Mouse (Mus musculus) embryo, embryonic 10.5 days (tissue): ENCODE measurements around the gene Map4k3.
"Not testable (repeated sequence)": the region's sequence is repeated elsewhere in the genome, so short reads cannot be mapped to it uniquely, and the experiment has no call there.

ENCODE experiments used
- DNase-seq: peaks from one replicate; pipeline ENCODE4 v3.0.0-alpha.2; 2015; ENCODE audit warnings: low spot score

The Map4k3 gene

DNA sequence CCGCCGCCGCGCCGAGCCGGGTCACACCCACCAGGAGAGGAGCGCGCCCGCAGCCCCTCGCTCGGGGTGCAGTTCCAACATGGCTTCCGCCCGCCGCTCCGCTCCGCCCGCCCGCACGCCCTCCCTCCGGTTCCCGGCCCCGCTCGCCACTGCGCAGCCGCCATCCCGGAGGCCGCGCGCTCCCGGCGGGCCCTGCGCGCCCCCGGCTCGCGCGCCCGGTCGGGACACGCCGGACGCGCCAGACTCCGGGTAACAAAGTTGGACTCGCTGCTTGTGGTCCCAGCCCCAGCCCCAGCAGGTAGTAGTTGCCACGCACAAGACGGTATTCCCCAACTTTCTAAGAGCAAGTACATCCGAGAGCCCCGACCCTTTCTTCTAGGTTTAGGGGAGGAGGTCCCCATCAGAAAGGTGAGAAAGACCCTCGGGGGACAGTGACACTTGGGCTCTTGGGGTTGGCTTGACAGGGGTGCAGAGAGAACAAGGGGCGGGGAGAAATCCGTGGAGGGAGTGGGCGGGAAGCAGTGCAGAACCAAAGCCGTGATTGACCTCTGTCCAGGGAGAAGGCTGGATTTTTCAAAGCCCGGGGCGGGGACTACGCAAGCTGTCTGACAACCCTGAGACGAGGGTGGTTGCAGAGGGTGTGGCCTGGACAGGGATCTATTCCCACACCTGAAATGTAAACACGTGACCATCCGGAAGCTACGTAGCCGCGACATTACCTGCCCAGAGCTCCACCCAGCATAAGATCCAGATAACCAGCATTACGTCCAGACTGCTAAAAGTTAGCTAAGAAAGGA, at the start of gene Map4k3:
Map4k3 (minus strand) TSS at position 424 of the 797 bp plus-strand sequence.
- DNase-seq, result peak; percentile 84

DNA sequence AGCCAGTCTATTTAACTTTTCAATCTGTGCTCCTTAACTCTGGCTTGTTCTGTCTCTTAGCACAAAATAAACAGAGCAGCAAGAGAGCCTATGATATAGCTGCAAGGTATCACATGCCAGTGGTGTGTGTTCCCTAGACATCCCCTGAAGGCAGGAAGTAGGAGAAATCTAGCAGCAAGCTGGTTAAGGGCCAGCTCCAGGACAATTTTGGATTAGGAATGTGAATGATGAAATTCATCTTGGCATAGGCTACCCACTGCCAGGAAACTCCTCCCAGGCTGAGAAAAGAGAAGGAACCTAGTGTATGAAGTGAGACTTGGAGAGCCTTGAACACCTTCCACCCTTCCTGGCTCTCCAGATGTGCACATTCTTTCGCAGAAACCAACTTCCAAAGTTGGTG, 49.3 kb upstream of the Map4k3 start:
- DNase-seq, result no peak

DNA sequence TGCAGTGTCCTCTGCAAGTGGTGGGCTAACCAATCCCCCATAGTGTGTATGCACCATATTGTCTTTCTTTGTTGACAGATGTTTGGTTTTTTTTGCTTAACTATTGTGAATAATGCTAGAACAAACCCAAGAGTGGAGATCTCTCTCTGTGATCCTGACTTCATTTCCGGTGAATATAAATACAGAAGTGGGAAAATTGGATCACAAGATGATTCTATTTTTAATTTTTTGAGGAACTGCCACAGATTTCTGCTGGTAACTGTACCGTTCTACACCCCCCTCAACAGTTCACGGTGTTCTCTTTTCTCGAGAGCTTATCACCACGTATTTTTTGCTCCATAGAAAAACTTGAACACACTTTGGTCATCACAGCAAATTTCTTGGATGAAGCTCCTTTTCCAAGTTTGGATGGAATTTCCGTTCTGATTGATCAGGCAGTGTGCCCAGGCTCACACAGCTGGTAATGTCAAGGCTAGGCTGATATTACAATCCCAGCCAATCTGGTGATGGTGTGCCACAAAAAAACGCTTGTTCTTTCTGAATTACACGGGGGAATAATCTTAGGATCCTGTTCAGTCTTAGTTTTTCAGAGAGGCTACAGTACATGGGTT, 47.0 kb upstream of the Map4k3 start:
- no peak for DNase-seq

DNA sequence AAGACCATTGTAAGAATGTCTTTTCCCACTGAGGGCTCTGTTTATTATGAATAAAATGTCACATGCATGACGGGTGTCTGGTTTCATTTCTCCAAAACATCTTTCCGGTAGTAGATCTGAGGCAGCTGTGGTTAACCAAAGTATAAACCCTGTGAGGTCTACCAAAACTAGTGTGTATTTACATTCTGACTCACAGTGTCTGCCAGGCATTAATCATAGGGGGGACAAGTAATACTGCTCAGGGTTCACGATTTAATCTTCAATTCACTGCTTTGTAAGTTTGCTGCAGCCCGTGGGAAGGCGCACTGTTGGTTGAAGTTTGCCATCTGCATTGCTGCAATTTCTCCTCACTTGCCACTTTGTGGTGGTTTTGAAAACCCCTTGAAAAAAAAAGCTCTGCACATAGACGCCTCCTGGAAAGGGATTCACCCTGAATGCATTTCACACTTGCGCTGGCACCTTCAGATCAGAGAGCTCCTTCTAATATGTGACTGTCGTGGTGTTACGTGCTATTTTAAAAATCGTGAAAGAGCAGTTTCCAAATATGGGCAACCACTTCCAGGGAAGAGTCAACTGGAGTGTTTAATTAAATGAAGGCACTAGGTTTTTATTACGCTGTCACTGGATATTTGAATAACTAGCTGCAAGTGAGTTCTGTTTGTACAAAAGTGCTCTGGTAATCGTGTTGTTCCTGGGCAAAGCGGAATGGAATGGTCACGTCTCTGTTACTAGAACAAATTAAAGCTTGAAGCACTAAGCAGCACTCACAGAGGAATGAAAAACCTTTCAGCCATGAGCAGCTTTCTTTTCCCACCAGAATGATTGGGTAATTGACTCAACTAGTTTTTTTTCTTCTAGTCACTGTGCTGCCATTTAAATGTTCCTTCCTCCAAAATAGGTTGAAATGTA, 44.5 kb upstream of the Map4k3 start:
- no peak for DNase-seq

DNA sequence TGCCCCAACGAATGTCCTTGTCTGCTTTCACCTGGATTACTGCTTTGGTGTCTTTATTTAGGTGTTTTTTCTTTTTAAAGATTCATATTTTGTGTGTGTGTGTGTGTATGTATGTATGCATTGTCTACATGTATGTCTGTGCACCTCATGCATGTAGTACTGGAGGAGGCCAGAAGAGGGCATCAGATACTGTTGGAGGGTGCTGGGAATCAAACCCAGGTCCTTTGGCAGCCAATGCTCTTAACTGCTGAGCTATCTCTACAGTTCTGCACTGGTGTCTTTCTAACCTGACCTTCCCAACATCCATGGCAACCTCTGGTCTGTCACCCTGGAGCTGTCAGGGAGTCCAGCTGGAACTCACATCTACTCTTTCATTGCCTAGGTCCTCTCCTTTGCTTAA, 41.8 kb upstream of the Map4k3 start:
- DNase-seq, result no peak

DNA sequence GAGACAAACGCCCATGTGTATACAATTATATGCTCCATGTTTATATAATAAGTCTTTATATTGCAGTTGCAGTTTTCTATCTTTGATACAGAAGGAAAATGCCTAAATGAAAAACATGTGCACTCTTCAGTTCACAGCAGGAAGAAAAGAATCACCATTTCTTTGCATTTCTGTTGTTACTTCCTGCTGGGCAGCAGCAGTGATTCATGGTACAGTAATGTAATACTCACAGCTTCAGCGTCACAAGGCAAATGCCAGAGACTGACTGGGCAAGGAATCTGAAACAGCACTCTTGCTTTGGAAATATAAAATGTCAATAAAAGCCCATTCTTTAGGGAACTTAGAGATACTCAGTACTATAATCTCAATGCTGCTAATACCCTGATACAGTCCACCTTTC, 36.9 kb upstream of the Map4k3 start:
- peak; percentile 20 for DNase-seq

DNA sequence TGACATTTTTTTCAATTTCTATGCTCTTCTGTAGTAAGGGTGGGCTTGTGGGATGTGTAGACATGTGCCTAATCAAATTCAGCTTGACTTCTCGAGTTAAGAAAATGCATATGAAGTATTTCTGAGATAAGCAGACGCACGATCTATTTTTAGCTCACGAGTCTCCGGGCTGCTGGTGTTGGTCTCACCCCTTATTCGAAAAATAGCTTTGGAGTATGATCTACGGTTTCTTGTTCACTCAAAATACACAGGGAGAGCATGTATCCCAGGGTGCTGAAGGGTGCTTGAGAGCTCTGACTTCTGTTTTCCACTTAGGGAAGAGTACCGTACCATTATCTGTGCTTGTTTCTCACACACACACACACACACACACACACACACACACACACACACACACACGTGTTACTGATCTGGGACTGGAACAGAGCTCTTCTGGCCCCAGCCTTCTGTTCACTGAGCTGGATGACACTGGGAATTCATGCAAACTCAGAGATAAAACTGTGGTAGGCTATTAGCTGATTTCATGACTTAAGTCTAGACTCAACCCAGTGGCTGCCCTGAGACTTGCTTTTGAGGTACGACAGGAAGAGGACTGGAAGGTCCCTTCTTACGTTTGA, 34.9 kb upstream of the Map4k3 start:
- no peak for DNase-seq

DNA sequence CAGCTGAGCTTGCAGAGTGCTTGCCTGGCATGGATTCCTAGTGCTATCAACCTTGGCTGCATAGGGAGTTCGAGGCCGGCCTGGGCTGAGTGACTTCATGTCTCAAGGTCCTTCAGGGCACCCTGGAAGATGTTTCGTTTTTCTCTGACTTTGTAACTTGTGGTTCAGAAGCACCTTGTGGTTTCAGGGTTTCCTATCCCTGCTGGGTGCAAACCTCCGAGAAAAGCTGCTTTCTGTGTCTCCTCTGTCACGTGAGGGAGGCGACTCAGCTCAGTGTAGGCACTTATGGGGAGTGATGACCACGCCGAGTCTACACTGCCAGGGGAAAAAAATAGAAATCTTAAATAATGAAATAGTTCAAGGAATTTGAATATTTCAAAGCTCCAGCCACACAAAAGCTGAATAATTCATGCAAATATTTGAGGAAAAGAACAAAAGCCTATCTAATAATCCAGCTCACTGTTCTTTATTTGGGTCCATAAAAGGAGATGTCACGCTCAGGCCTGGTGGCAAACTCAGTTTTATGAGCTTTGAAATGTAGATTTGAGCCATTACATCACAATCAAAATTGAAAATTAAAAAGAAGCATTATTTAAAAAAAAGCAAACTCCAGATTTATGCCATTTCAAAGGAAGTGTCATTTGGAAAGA, 34.2 kb upstream of the Map4k3 start:
- no peak for DNase-seq

DNA sequence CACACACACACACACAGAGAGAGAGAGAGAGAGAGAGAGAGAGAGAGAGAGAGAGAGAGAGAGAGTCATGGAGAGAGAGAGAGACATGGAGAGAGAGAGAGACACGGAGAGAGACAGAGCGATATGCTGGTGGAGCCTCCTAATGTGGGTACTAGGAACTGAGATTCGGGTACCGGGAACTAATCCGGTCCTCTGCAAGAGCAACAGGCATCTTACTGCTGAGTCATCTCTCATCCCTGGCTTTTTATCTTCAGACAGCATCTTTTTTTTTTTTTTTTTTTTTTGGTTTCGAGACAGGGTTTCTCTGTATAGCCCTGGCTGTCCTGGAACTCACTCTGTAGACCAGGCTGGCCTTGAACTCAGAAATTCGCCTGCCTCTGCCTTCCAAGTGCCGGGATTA, 32.9 kb upstream of the Map4k3 start:
- DNase-seq, result not testable (repeated sequence)

DNA sequence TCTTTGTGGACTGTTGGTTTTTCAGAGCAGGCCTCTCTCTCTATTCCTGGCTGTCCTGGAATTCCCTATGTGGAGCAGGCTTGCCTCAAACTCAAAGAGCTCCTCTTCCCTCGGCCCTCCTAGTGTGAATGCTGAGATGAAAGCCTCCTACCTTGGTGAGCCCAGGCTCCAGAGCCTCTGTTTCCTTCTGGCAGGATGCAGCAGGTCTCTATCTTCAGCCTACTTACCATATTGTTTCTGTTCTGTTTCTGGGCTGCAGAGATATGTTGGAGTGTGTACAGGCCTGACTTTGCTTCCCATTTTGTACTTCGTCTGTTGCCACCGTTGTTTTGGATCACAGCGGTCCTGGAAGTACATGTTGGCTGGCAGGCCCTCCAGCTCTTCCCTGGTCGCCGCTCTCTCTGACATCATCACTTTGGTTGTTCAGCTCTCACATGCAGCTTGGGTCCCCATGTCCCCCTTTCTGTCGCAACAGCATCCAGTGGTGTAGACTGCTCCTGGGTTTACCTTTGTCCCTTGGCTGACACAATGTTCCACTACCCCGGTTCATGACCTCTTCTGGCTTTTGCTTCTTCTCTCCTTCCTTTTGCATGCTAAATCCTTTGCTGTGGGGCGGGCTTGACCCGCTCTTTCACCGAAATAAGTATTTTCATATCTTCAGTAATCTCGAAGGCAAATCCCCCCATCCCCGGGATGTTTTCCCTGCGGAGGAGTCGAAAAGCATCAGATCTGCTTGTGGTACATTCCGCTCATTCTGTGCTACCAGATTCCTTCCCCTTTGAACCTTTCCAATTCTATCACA, 32.3 kb upstream of the Map4k3 start:
- DNase-seq, result no peak

DNA sequence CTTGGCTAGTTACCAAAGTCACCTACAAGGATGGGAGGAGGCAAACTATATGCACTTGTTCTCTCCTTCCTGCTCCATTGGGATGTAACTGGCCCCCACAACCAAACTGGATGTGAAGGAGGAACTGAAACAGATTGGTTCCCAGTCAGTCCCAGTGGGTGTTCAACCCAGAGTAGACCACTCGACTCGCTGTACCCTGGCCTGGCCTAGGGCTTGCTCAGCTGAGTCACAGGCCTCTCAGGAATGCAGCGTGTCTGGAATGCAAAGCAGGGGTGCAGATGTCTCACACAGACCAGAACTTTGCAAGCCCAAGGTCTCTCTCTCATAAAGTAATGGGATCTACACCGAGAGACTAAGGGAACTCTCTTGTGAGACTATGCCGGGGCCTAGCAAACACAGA, 27.8 kb upstream of the Map4k3 start:
- no peak for DNase-seq

DNA sequence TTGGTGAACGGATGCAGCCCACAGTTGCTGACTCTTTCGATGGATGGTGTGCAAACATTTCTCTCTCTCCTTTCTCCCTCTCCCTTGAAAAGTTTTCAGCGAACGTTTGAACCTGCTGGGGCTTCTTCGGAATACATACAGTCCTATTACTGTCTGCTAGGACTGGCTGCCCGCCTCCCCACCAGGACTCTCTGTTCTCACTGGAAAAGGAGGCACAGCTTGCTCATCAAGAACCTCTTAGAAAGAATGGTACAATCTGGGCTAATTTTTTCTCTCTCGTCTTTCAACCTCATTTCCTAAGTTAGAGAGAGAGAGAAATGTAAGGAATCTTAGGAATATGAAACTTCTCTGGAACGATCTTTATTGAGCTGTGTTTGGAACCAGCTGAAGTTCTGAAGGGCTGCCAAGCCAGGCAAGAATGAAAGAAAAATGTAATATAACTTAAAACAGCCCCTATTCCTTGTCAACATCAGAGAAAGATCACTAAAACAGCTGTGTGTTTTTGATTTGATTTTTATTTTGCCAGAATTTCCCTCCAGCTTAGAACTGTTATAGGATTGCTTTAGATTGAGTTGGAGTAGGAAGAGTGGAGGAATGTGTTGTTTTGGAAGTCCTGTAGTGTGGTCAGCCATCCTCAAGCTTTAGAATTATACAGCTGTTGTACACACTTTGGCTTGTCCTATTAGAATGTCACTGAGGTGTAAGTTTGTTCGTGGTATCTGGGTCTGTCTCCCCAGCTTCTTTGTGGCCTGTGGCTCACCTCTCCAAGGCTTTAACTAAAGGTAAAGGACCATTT, 27.0 kb upstream of the Map4k3 start:
- no peak for DNase-seq

DNA sequence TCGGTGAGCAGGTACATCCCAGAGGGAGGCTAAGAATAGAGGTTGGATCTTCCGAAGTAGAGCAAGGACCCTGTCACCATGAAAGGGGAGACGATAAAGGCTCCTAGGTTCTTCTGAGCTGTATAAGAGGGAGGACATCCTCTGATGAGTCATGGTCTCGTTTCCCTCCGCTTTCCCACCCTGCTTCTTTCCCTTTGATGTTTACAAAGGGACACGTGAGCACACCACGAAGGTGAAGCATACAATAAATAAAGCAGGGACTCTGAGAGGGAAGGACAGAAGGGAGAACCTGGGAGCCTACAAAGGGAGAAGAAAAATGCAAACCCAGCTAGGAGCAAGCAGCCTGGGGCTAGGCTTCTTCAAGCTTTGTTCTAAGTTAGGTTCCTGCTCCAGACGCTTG, 26.3 kb upstream of the Map4k3 start:
- DNase-seq, result no peak

DNA sequence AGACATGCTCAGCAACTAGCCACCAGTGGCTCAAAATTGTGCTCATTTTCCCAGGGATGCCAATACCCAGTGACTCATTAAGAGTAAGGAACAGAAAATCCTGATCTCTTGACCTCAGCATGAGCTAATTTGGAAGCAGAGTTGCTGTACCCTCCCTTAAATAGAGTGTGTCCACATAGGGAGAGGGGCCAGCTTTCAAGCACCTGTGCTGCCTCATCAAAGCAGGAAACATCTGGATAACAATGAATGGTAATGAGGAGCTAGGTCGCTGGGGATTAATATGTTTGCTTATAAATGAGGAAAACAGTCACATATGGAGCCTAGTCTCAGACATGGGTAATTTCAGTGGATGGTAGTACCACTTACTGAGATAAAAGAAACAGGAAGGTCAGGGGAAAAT, 24.2 kb upstream of the Map4k3 start:
- peak; percentile 4 for DNase-seq

DNA sequence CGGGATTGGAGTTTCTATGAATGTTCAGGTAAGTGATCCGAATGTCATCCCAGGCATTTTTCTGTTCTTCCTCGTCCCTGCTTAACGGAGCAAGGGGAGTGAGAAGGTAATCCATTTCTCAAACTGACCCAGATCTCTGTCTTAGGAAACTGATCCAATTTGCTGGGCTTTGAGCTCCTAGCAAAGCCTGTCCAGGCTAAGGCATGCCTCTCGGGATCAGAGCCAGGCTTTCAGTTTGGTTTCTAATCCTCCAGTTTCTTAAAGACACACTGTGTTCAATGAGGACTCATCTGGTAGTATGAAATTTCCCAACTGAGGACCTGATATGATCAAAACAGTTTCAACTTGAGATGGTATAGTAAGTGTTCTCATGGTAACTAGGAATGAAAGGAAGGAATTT, 11.1 kb upstream of the Map4k3 start:
- no peak for DNase-seq

DNA sequence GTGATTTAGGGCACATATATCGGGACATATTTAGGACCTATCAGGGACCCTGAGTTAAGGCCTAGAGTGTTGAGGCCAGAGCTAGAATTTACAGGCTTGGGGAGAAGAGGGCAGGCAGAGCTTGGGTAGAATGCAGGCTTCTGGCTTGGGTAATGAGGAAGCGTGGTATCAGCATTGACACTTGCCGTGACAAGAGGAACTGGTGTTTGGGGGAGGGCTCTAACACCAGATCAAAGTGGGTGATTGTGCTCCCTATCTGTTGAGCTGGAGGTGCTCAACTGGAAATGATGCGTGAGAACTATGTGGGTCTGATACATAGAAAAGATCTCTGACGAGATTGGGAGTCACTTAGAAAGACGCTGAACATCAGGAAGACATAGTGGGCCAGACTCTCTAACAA, 6.4 kb upstream of the Map4k3 start:
- no peak for DNase-seq

DNA sequence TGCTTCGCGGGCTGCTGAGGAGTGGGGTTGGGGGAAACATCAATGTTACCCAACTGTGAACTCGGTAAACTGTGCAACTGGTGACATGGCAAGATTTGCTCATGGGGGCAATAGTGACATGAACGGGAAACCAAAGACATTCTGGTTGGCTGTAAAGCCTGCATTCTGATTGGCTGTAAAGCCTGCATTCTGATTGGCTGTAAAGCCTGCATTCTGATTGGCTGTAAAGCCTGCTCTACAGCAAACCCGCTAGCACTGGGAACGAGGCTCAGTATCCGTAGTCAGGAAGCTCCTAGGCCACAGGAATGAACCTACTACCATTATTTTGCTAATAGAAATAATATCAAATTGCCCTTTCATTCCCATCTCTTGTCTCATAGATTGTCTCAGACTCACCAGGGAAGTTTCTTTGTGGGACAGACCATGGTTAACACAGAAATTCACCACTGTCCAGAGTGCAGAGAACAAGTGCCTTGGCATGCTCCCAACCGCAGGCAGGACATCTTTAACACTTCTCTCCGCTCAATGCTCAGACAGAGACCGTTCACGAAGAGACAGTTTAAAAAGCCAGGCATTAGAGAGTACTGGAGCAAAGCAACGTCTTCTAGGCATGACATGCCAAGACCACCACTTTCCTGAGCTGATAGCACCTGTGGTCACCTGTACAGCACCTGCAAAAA, 5.0 kb upstream of the Map4k3 start:
- DNase-seq, result no peak

DNA sequence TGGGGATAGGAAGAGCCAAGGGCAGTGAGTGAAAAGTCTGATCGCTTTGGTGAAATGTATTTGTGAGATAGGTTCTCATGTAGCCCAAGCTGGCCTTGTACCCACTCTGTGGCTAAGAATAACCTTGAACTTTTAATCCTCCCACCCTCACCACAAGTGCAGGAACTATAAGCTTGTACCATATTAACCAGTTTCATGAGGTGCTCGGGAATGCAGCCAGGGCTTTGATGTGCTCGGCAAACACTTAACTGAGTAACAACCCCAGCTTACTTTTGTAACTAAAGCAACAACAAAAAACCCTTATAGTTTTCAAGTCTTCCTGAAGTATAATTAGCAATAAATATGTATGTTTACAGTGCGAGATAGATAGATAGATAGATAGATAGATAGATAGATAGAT, 4.0 kb upstream of the Map4k3 start:
- no peak for DNase-seq

DNA sequence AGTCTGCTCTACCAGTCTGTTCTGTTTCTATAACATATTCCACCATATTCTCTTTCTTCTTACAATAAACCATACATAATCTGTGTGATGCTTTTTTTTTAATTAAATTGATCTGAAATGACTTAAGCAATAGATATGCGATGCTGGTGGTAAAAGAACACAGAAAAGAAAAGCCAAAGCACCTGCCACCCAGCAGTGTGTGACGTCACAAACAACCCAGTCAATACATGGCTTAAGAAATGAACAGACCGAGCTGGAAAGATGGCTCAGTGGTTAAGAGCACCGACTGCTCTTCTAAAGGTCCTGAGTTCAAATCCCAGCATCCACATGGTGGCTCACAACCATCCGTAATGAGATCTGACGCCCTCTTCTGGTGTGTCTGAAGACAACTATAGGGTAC, 2.0 kb upstream of the Map4k3 start:
- DNase-seq, result not testable (repeated sequence)

DNA sequence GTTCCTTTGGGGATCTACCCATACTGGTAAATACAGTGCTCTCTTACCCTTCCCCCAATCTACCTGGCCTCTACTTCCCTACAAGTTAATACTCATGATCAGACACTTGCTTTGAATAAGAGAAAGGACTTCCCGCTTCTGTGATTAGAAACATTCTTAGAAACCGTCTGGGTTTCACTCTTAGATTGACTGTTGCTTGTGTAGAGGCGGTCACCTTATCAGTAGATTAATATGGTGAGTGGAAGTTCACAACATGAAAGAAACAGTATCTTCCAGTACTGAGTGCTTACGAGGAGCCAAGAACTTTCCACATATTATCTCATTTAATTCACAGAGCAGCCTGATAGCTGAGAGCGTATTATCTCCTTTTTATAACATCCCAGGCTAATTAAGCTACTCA, 1.5 kb upstream of the Map4k3 start:
- no peak for DNase-seq
